Mouse (Mus musculus) lung, postnatal 25 days (tissue): Measurements from ENCODE around the gene Gm11756.
"Not testable (repeated sequence)": the region's sequence is repeated elsewhere in the genome, so short reads cannot be mapped to it uniquely, and the experiment has no call there.

Experiments
- DNase-seq: peaks from one replicate; pipeline ENCODE4 v3.0.0; 2022; ENCODE audit warnings: low spot score

Gm11756 gene

DNA sequence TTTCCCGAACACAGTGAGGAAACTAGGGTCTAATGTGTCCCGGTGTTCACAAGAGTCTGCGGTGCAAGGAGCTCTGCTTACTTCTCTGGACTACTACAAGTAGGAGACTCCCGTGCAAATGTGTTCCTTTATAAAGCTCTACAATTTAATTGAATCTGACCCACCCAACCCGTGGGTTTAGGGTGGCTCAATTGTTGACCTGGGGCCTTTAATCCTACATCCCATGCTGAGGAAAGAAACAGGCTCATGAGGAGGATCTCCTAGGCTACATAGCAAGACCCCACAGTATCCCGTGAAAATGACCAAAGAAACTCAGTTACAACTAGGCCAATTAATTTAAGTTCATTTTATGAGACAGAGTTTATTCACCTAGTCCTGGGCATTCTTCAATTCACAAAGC, at the start of gene Gm11756:
Gm11756 (minus strand) TSS at position 101 of the 400 bp plus-strand sequence.
- DNase-seq = not testable (repeated sequence)

DNA sequence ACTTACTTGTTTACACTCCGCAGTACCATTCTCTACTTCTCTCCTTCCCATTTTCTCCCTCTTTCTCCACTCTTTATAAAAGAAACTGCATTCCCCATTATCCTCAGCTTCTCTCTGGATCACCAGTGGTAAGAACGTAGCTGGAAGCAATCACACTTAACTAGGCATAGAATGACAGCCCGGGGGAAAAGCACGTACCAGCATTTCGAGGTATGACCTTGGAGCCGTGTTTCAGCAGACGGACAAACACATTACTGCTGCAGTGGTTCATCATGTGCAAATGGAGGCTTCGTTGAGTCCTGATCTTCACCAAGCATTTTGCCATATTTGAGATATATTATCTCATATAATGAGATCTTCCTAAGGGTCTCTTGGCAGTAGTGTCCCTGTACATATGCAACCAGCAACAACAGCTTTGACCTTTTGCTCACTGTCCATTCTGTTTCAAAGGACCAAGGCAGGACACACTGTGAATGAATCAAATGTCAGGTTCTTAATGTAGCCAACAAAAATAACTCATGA, 29.9 kb upstream of the Gm11756 start, which contains the start of gene 2310002L09Rik:
2310002L09Rik (minus strand) TSS at position 472 of the 522 bp plus-strand sequence.
- no peak for DNase-seq

DNA sequence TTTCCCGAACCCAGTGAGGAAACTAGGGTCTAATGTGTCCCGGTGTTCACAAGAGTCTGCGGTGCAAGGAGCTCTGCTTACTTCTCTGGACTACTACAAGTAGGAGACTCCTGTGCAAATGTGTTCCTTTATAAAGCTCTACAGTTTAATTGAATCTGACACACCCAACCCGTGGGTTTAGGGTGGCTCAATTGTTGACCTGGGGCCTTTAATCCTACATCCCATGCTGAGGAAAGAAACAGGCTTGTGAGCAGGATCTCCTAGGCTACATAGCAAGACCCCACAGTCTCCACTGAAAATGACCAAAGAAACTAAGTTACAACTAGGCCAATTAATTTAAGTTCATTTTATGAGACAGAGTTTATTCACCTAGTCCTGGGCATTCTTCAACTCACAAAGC, 14.7 kb downstream of the Gm11756 start, which contains the start of gene Gm13871:
Gm13871 (minus strand) TSS at position 101 of the 400 bp plus-strand sequence.
- DNase-seq = not testable (repeated sequence)

DNA sequence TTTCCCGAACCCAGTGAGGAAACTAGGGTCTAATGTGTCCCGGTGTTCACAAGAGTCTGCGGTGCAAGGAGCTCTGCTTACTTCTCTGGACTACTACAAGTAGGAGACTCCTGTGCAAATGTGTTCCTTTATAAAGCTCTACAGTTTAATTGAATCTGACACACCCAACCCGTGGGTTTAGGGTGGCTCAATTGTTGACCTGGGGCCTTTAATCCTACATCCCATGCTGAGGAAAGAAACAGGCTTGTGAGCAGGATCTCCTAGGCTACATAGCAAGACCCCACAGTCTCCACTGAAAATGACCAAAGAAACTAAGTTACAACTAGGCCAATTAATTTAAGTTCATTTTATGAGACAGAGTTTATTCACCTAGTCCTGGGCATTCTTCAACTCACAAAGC, 29.5 kb downstream of the Gm11756 start, which contains the start of gene Gm11757:
Gm11757 (minus strand) TSS at position 101 of the 400 bp plus-strand sequence.
- not testable (repeated sequence) for DNase-seq

DNA sequence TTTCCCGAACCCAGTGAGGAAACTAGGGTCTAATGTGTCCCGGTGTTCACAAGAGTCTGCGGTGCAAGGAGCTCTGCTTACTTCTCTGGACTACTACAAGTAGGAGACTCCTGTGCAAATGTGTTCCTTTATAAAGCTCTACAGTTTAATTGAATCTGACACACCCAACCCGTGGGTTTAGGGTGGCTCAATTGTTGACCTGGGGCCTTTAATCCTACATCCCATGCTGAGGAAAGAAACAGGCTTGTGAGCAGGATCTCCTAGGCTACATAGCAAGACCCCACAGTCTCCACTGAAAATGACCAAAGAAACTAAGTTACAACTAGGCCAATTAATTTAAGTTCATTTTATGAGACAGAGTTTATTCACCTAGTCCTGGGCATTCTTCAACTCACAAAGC, 44.4 kb downstream of the Gm11756 start, which contains the start of gene Gm11758:
Gm11758 (minus strand) TSS at position 101 of the 400 bp plus-strand sequence.
- not testable (repeated sequence) for DNase-seq
